Mouse (Mus musculus) gastrocnemius, adult 8-10 months (tissue): ENCODE measurements around the gene Nsd1. TPM values are rescaled to one million over a fixed set of nuclear protein-coding genes. Genes with fewer than 3 reads are reported as not detected.

Source experiments
- DNase-seq, 2 experiments: peaks; one replicate each; pipeline ENCODE4 v3.0.0; 2022; ENCODE audit warnings: low spot score in 2 of 2
- total RNA-seq, 4 experiments: library from RNA; stranded (reverse); gene quantifications; 2 replicates each; pipeline ENCODE4 v1.2.4; 2022

The Nsd1 gene
- total RNA-seq, 4 experiments from 2014 or later: 43.6 to 62.2 (median 47.4) TPM

DNA sequence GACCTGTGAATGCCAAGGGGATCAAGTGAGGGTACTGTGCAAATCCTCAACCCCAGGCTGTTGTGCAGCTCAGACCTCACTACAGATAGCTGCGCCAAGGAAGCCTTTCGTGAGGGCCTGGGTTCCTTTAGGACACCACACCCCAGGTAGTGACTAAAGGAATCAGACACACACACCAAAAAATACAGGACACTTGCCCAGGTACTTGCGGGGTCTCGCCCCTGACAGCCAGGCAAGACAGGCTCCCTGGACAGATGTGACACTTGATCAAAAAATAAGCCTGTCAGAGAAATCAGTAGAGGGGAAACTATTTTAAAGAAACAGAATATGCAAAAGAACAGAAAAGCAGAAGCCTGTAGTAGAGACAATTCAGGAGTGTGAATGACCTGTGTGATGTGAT lies 119.1 kb downstream of the Nsd1 start:
- no peak for DNase-seq

DNA sequence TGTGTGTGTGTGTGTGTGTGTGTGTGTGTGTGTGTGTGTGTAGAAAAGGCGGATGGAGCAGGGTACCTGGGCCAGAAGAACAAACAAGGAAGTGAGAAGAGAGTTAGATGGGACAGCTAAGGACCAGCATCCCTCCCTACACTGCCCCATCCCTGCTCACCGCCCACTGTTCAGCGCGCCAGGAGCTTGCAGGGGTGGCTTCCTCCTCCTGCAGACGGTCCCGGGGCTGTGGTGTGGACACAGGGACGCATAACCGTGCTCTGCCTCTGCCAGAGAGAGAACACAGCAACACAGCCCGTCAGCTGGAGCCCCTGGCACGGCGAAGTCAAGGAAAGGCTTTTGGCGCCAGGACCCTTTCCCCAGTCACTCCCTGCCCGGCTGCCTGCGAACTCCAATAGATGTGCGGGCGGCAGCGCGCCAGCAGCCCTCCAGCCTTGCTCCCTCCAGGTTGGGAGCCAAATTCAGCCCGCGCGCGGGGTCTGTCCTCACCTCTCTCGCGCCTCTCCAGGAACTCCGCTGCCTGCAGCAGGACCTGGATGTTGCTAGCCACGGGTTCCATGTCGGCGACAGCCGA lies 119.6 kb downstream of the Nsd1 start:
- no peak for DNase-seq

DNA sequence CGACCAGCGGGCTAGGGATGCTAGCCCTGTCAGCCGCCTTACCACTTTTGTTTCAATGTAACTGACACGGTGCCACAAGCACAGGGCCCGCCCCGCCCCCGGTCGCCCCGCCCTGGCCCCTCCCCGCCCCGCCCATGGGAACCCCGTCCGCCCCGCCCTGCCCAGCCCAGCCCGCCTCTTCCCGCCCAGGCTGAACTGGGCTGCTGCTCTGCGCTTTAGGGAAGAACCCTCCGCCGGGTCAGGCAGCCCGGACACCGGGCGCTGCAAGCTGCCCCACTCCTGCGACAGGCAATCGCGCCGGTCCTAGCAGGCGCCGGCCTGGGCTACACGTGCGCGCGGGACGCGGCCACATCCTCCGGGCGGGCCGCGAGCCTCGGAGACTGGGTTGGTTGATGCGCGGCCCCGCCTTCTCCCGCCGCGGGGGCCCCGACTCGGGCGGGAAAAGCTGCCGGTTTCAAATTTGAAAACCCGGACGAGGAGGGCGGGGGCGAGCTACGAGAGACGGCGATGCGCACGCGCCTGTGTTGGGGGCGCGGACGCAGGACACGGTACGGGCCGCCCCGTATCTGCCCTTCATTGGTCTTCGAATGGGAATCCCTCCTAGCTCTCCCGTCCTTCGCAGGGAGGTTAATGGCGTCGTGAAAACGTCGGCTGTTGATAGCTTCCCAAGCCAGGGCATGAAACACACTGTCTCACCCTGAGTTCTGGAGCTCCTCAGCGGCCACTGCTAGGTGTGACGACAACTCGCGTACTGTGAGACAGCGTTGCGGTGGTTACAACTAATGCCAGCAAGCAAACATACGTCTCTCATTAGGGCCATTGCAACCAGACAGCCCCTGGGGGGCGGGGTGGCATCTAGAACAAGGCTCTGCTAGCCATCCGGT lies 120.3 kb downstream of the Nsd1 start, which contains the start of gene Mxd3:
Gene Mxd3, minus strand, starts transcription at position 141 of the 884 bp plus-strand sequence.
- DNase-seq: peak; percentile 47 to 71

DNA sequence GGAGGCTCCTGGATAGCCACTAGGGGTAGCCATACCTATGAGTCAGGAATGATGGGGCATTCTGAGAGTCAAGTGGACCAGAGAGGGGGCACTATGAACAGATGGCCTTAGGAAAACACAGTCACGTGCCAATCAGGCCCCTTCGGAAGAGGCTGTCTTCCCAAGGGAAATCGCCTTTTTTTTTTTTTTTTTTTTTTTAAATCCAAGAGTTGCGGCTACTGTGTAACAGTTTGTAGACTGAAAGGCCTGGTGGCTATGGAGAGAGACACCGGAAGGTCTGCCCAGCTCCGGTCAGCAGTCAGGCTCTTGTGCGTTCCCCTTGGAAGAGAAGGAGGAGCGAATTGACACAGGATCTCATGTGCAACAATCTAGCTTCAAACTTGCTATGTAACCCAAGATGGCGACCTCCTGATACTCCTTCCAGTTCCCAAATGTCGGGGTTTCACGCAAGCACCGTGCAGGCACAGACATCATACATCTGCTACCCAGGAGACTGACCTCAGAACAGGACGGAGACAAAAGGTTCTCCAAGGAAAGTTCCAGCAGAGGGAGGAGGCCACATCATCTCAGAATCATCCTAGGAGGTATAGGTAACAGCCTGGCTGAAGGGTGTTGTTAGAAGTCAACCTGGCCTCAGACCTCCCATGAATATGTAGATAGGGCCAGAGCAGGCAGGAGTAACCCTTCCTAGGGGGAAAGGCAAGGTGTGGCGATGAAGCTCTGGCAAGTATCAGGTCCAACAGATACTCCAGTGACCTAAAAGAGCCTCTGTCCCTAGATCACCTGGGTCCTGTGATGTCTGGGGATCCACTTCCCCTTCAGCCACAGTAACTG lies 121.2 kb downstream of the Nsd1 start:
- no peak for DNase-seq

DNA sequence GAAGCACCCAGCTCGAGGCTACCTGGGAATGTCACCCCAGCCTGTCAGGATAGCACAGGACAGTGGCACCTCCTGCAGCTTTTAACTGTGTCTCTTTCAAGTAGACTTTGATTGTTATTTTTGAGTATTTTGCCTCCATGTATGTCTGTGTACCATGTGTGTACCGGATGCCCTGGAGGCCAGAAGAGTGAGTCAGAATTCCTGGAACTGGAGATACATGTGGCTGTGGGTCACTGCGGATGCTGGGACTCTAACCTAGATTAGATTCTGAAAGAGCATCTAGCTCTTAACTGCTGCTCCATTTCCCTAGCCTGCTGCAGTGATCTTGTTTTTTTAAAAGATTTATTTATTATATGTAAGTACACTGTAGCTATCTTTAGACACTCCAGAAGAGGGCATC lies 122.7 kb downstream of the Nsd1 start:
- no peak for DNase-seq

DNA sequence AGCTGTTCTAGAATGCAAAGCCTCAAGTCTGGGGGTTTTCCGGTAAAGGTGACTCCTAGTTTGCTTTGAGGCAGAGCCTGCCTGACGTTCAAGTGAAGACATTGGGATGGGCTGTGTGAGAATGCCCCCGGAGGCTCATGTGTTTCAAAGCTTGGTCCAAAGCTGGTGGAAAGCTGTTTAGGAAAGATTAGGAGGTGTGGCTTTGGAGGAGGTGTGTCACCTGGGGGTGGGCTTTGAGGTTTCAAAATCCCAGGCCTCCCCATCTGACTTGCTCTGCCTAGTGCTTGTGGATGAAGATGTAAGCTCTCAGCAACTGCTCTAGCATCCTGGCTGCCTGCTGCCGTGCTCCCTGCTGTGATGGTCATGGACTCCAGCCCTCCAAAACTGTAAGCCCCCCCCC lies 126.1 kb downstream of the Nsd1 start:
- DNase-seq: no peak

DNA sequence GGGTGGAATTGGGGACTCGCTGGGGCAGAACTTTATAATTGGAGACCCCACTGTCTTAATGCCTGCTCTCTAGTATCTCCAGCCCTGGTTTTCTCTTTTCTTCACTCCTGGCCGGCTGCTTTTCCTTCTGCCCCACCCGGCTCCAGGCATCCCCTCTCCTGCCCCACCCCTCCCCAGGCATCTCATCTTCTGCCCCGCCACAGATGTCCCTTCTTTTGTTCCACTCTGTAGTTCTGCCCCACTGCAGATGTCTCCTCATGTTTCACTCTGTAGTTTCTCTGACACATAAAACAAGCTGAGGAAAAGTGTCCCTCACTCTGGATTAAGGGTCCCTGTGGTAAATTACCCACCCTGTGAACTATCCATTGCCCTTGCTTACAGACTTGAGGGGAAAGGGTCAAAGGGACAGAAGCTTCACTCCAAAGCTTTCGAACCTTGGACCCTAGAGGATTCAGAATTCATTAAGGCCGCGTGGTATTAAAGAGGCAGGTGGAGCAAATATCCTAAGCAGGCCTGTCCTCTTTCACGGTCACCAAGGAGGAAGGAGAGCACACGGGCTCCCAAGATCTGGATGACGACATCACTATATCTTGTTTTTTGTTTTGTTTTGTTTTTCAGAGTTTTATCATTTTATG lies 127.9 kb downstream of the Nsd1 start:
- DNase-seq: no peak

DNA sequence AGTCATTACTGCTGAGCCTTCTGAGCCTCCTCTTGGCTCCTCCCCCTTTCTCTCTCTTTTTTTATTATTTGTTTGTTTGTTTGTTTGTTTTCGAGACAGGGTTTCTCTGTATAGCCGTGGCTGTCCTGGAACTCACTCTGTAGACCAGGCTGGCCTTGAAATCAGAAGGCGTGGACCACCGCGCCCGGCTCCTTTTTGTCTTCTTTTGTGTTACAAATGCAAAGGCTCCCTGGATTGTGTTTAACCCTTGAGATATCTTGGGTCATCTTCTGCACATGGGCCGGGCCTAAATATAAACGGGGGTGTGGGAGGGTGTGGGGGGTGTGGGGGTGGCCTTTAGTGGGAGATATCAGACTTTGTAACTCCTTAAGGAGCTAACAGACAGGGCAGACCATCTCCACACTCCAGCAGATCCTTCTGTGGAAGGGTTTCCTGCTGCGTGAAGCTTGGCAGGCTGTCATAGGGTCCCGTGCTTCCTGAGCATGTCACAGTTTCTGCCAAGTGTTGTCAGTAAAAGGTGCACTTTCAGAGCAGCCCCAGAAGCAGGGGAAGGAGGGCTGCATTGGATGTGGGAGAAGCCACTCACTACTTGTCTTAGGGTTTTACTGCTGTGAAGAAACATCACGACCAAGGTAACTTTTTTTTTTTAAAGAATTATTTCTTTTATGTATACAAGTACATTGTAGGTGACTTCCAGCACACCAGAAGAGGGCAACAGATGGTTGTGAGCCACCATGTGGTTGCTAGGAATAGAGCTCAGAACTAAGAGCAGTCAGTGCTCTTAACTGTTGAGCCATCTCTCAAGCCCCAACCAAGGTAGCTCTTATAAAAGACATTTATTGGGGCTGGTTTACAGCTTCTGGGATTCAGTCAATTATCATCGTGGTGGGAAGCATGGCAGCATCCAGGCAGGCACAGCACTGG lies 128.8 kb downstream of the Nsd1 start:
- no peak for DNase-seq

DNA sequence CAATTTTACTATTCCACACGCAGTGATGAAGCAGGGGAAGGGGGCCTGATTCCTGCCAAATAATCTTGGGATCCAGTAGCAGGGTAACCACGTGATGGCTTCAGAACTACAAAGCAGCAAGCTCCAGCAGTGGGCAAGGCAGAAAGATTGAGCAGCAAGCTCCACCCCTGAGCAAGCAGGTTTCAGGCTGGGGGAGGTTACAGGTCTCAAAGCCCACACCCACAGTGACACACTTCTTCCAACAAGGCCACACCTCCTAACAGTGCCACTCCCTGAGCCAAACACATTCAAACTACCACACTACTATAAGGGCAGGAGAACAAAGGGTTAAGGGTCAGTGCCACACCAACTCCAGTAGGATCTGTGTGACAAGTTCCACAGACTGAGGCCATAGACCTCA lies 129.7 kb downstream of the Nsd1 start:
- no peak for DNase-seq

DNA sequence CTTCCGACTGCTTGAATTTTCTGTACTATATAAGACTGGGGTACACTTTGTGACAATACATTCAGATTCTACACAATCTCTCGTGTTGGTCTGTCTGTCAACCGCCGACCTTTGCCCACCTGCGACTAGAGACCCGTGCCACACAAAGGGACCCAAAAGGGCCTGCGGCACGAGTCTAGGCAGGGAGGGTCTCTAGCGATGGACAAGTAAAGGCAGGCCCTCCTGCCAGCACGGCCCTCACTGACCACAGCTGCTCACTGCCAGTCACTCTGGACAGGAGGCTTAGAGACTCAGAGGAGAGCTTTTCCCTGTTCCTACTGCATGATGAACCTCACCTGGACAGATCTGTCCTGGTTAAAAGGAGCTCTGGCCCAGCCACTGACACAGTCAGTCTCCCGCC lies 132.9 kb downstream of the Nsd1 start:
- DNase-seq: no peak

DNA sequence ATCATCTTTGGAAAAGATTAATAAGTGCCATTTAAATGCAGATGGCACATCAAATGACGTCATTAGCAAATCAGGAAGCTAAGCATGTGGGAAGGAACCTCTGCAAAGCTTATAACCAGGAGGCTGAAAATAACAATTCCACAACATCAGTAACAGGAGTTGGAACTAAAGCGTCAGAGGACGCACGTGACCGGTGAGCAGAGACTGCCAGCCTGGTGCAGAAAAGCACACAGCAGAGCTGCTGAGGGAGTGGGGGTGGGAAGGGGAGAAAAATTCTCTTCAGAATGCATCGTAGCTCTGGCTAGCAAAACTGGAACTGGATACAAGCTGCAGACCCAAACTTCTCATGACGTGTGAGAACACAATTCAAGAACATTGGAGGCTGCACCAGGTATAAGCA lies 134.7 kb downstream of the Nsd1 start:
- DNase-seq: no peak

DNA sequence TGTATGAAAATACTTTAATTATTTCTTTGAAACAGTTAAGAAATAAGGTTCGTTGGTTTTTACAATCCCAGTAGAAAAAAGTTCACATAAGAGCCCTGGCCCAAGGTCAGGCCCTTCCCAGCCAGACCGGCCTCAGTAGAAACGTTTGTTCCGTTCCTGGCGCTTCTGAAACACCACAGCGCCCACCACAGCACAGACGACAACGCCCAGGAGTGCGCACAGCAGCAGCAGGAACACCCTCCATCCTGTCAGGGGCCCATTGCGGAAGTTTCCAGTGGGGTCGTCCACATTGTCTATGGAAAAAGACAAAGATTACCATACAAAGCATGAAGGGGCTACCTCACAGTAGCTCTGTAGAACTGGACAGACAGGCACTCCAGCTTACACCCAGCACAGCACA lies 137.2 kb downstream of the Nsd1 start:
- no peak for DNase-seq

DNA sequence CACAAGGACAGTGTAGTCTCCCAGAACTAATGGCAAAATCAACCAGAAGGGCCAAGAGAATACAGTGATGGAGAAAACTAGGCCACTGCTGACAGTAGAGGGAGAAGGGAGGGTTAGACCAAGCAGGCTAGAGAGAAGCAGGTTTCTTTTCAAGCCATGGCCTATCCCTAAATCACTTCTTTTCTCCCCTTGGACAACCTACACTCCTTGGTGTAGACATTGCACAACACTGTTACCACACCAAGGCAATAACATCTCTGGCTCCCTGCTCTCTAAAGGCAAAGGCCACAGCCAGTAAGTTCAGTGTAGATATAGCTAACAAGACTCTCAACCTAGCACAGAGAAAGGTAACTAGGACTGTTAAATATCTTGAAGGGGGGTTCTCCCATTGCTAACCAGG lies 151.6 kb downstream of the Nsd1 start:
- no peak for DNase-seq

DNA sequence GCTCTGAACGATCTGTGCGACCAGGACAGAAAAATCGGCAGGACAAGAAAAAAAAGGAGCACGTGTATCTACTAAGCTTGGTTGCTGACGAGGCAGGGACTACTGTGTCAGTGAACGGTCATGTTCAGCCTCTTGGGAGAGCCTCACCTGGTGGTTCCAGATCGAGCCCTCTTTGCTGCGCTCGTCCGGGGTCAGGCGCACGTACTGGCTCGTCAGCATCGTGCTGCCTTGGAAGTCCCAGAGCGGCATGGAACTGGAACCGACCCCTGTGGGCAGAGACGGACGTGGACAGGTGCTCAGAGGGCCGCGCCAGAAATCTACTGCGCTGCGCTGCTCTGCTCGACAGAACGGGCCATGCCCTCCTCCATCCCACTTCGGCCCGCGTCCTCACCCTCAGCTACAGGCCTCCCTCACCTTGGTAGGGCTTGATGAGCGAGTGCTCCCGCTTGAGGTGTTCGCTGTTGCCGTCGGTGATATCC lies 152.4 kb downstream of the Nsd1 start:
- peak; percentile 17 to 31 for DNase-seq

DNA sequence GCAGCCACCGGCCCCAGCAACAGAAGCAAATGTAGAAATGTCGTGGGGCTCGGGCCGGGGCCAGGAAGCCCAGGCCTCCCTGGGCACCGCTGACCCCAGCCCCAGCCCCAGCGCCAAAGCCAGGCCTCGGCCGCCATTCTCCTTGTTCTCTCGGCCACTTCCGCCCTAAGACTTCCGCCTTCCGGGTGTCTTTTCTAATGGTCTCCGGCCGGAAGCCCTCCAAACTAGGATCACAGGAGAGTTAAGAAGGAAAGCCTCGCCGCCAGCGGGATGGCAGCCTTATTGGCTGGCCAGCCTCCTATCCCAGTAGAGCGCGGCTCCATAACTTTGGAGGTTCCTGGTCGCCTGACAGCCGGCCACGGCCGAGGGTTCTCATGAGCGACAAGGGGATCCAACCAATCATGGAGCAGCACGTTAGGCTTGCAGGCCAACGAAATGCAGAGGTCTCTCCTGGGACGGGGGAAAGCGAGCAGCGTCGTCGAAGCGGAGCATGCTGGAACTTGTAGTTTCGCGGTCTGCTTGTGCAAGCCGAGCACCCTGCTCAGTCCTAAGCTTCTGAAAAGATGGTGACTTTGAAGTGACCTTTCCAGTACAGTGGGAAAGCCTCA lies 153.0 kb downstream of the Nsd1 start, which contains the start of gene Lman2:
Gene Lman2, minus strand, starts transcription at position 331 of the 608 bp plus-strand sequence.
- DNase-seq: peak; percentile 94 to 97

Other genes with a start within 250 kb of the Nsd1 start
- gene Hk3, start 188.4 kb upstream of the Nsd1 start, total RNA-seq: under 1 TPM; 0.25 to 0.46 (median 0.31) TPM
- 10 to 100 TPM; 10.0 to 14.3 (median 12.3) TPM for gene Uimc1, start 109.5 kb upstream of the Nsd1 start, total RNA-seq
- 10 to 100 TPM; 13.0 to 15.8 (median 14.1) TPM for gene Zfp346, start 104.5 kb upstream of the Nsd1 start, total RNA-seq
- not detected for gene Gm17617, start 76.2 kb upstream of the Nsd1 start, total RNA-seq
- 1 to 10 TPM in 3 of 4 experiments, under 1 TPM in 1; 0.62 to 1.4 (median 1.4) TPM for gene Fgfr4, start 57.1 kb upstream of the Nsd1 start, total RNA-seq
- gene Prelid1, start 110.7 kb downstream of the Nsd1 start, total RNA-seq: 10 to 100 TPM; 12.6 to 19.7 (median 16.9) TPM
- gene Rab24, start 112.2 kb downstream of the Nsd1 start, total RNA-seq: 10 to 100 TPM; 32.0 to 37.3 (median 34.5) TPM
- gene Mxd3, start 120.0 kb downstream of the Nsd1 start, total RNA-seq: not detected
- 10 to 100 TPM; 32.5 to 39.6 (median 34.6) TPM for gene Lman2, start 153.0 kb downstream of the Nsd1 start, total RNA-seq
- gene Rgs14, start 159.9 kb downstream of the Nsd1 start, total RNA-seq: under 1 TPM in 2 of 4 experiments, not detected in 2; 0.29 to 0.35 TPM
- gene Slc34a1, start 188.4 kb downstream of the Nsd1 start, total RNA-seq: not detected
- gene Pfn3, start 205.4 kb downstream of the Nsd1 start, total RNA-seq: not detected
- gene F12, start 217.0 kb downstream of the Nsd1 start, total RNA-seq: not detected
- gene Grk6, start 235.3 kb downstream of the Nsd1 start, total RNA-seq: 1 to 10 TPM; 6.9 to 9.7 (median 9.4) TPM